Mouse (Mus musculus): ENCODE results near the gene Cobl.

Cobl gene

DNA sequence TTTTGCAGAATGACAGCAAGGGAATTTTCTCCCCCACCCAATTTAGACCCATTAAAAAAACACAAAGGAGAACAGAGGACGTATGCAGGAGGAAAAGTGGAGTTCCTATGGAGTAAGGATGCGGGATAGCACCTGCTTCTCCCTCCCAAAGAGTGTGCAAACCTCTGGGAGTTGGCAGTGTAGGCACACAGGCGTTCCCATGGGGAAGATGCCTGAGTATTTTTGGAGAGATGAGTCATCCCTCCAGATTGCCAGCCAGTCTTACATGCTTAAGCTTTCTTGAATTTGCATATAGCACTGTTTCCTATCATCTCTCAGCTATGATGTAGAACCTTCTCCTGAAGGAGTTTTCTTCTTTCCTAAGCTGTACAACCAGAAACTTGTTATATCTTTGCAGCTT is 70.6 kb downstream of the Cobl start:
- DNase-seq (ENCODE audit: extremely low spot score, low read depth, low spot score): no peak

DNA sequence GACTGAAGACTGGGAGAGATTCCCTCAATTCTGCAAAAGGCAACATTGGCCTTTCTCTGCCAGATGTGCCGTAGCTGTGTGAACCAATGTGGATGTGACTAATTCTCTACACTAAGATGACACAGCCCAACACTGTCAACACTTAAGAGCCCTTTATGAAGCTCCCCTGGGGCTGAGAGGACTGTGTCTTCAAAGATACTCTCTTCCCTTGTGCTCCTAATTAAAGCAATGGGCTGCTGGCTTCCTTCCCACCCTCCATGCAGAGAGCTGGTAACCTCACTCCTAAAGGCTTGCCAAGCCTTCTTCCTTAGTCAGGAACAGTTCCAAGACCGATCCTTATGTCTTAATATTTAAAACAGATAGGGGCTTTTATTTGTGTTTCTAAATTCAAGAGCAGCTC is 79.9 kb downstream of the Cobl start:
- DNase-seq (ENCODE audit: extremely low spot score, low read depth, low spot score): no peak

DNA sequence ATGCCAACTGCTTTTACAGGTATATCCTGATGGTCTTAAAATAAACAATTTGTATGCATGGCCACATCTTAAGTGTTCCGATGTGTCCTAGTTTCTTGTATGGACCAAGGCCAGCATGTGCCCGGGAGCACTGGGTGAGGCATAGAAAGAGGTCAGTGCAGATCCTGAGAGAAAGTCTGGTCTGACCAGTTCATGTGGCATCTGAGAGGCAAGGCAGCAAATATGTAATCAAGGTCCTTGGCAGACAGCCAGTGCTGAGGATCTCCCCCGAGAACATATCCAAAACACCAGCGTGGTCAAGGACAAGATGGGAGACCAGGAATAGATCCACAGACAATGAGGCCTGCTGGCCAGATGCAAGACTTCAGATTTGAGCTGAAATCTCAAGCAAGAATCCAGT is 81.8 kb downstream of the Cobl start:
- DNase-seq (ENCODE audit: extremely low spot score, low read depth, low spot score): no peak

DNA sequence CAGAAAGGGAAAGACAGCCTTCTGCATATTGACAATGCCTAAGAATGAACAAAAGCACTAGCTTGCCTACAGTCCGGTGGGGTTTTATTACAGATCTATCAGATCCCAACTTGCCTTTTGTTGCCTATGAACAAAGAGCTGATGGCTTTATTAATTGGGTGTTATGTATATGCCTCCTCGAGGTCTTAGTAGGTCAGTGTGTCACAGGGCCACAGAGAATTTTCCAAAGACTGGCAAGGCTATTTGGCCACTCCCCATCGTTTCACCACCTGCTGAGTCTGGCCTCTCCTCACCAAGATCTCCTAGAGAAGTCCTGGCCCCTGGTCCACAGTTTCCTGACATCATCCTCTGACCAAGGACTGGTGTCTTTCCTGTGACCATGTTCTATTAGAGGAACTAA is 83.7 kb downstream of the Cobl start:
- DNase-seq (ENCODE audit: extremely low spot score, low read depth, low spot score): no peak

DNA sequence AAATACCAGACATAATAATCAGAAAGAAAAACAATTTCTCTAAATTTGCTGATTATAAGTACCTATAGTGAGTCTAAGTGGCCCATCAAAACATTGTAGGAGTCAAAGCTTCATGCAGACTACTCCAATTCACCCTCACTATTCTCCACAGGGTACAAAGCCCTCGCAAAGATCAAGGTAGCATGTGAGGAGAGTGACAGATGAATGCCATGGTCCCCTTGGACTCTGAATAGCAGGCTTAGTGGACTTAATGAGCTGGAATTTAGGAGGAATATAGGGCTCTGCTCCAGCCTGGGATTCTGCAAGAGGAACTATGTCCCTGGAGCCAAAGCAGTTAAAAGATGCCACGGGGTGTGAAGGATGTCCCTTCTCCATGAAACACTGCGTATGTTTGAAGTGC is 88.1 kb downstream of the Cobl start:
- DNase-seq (ENCODE audit: extremely low spot score, low read depth, low spot score): no peak

DNA sequence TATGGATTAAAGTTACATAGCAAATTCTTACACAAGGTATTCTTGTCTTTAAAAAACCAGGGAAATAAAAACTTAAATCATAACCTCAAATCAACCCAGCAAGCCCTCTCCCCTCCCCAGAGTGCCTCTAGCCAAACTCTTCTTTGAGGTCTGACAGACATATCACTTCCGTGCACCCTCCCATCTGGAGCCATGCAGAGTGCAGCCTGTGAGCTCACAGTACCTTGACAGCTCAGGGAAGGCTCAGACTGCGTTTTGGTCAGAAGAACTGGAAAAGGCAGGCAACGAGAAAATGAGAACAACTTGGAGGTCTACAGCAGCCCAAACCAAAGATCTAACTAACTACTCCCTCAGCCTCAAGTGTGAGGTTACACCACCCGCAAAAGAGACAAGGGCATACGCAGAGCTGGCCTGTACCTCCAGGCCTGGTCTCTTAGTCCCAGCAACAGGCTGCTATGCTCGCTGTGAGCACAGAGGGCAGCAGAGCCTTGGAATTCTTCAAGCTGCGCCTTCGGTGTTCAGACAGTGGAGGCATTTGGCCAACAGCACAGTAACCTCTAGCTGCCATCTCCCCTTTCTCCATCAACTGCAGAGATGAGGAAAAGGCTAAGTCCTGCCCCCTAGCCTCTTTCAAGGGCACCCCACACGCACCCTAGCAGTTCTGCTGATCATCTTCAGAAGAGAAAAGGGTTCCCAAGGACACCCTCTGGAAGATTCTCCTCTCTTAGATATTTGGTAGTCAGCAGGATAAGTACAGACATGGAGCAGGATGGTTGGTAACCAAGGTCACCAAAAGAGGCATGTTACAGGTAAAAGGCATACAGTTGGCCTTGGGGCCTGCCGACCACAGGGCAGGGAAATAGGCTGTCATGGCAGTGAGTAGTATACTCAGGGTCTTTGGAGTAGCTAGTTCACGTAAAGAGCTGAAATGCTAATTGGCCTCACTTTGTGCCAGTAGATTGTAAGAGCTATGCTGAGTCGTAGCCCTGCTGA is 91.4 kb downstream of the Cobl start:
- DNase-seq (ENCODE audit: extremely low spot score, low read depth, low spot score): peak; percentile 16

DNA sequence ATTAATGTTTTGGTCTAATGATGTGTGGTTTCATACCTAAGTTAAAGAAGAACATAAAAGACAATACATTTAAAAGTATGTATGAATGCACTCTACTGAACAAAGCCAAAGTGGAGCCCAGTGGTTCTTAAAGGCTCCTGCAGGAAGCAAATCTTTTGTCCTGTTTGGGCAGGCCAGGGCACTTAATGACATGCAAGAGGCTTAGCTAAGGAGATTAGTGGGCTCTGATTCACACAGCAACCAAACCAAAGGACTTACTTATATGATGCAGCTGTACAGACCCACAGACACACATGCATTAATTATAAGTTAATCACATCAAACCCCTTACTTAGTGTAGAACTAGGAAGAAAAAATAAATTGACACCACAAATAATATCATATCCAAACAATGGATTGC is 93.8 kb downstream of the Cobl start:
- DNase-seq (ENCODE audit: extremely low spot score, low read depth, low spot score): no peak

DNA sequence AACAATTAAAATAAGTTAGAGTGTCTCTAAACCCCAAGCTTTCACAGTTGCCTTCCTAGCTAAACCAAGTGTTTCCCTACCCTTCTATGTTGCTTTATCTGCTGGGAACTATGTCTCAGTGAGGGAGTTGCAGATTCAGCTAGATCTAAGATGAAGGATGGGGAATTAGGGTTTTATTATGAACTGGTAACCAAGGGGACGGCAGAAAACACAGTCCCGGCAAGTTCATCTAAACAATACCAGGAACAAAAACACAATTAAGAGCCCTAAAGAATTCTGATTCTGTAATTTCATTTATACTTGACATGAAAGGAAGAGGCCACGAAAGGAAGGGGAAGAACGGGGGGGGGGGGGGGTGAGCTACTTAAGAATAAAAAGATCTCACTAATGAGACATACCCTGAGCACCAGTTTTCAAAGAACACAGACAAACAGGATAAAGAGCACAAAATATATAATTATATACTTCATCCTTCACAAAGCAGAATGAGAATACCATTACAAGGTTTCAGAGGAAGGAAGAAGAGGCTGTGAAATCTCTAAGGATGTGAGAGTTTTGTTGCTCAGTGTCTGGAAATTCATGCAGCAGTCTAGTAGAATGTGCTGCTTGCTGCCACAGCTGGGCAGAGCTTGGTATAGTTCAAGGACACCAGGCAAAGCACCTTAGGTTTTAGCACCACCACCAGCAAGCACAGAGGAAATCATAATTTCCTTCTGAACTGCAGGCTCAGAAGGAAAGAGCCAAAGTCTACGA is 97.2 kb downstream of the Cobl start:
- DNase-seq (ENCODE audit: extremely low spot score, low read depth, low spot score): no peak

DNA sequence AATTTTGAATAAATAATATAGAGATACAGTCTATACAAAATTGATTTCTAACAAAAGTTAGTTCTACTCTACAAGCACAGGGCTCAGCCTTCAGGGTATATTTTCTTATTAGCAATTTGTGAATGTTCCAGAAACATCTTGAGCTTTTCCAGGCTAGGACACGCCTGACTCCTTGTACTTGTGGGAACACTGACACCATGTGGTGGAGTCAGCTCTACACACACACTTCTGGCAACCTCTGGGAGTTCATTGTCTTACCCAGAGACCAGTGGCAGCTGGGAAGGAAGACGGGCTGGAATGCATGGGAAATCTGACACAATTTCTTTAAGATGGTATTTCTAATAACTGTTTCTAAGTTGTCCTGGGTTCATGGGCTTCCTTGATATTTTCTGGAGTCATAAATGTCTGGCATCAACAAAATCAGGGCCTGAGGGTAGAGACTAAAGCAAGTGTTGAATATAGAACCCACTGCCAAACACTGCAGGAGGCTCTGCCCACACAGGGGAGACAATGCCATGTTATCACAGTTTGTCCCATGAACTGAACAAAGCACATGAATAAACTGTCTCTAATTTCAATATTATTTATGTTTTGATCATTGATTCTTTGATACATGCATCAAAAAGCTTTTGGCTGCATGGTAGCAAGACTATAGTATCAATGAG is 105.3 kb downstream of the Cobl start:
- DNase-seq (ENCODE audit: extremely low spot score, low read depth, low spot score): peak; percentile 24

DNA sequence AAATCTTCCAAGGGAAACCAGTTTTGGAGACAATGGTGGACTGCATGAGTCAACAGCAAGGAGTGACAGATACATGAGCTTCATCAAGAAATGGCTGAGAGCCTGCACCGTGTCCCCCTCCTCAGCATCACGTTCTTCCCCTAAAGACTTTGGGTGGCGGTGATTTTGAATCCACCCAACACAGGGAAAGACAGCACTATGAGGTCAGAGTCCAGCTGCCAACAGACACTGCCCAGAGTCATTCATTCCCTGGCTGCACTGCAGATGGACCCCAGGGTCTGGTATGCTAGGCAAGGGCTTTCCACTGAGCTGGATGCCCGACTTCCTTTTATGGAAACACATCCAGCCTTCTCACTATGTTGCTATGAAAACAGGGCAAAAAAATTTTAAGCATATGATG is 106.2 kb downstream of the Cobl start:
- no peak for DNase-seq (ENCODE audit: extremely low spot score, low read depth, low spot score)

DNA sequence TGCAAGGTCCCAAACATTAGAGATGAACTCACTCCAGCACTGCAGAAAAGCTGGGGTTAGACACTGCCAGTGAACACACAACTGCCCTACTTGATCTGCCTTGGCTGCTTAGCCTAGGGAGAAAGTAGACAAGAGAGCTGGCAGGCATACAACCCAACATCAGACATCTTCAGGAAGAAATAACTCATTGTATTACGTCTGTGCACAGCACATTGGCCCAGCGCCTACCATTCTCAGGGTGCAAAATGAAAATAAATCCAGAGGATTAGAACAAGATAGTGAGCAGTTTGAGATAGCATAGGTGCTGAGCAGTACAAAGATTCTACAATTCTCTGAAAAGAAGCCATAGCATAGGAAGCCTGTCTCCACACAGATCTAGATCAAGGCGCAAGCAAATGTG is 109.1 kb downstream of the Cobl start:
- no peak for DNase-seq (ENCODE audit: extremely low spot score, low read depth, low spot score)

DNA sequence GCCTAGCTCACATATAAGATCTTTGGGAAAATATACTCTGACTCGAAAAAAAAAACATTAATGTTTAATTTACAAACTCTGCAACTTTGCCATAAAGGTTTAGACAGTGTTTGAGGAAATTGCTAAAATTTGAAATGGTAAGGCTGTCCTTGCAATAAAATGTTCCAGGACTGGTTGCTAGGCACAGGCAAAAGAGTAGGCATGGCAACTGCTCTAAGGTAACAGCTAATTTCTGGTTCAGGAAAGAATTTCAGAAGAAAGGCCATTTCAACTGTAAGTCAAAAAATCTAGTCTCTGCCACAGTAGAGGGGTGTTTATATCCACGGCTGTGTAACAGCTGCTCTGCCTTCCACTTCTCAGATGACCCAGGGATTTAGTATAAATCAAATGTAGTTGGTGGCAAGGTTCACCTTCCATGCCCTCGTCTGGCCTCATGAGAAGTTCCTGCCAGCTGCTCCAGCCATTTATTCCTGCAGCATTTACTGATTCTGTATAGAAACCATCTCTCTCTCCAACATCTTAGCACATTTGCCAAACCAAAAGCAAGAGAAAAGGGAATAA is 113.7 kb downstream of the Cobl start:
- no peak for DNase-seq (ENCODE audit: extremely low spot score, low read depth, low spot score)

DNA sequence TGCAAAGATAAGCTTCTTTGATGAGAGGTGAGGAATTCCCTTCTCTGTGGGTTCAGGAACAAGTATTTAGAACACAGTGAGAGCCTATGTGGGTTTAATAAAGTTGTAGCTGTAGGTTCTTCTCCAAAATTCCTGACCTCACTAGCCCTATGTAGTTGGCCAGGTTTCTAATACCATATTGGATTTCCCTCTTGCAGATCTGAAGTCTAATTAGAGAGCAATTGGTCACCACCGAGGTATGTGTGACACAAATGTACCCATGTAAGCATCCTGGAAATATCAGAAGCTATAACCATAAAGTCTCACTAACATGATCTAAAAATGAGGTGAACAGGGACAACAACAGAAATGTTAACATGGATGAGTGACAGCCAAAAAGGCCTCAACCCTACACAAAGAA is 114.7 kb downstream of the Cobl start:
- DNase-seq (ENCODE audit: extremely low spot score, low read depth, low spot score): no peak

DNA sequence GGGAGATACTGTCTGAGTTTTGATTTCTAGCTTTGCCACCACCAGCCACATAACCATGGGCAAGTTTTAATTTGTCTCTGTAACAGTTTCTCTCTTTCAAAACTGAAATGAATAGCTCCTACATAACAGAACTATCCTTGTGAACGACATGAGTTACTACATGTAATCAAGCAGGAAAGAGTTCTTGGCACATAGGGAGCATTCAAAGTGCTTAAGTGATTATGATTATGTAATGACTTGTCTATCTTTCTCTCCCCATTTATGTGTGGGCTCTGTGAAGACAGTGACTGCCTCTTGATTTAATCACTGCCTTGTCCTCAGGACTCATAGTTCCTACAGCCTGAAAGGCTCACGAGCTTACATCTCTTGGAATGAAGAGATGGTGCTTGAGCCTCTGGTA is 118.3 kb downstream of the Cobl start:
- no peak for DNase-seq (ENCODE audit: extremely low spot score, low read depth, low spot score)

DNA sequence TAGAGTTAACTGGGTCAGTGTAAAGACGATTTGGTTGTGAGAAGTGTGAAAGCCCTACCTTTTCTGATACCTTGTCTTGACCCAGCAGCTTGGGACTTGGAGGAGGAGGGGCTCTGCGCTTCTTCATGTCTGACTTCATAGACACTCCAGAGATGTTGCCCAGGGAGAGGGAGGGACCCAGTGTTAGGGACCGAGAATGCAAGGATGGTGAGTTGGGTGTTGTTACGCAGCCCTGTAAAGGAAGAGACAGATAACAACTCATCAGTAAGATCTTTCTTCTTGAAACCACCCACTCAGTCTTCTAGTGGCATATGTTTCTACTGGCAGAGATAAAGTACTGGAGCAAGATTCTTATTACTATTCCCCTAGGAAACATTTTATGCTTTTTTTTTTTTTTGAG is 121.1 kb downstream of the Cobl start:
- DNase-seq (ENCODE audit: extremely low spot score, low read depth, low spot score): no peak

DNA sequence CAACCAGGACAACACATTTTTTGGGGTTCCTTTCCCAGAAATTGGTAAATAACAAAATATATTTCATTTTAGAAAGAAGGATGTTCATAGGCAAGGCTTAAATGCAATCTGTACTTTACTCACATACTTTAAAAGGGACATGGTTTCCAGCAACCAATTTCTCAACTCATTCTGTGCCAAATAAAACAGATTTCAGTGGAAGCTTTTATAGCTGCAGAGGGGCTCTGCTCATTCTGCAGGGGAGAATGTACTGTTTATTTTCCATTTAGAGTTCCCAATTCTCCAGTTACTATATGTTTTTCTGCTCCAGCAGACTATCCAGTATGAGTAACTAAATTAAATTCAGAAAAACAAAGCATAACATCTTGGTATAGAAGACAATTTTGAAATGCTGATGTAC is 124.1 kb downstream of the Cobl start:
- DNase-seq (ENCODE audit: extremely low spot score, low read depth, low spot score): no peak

DNA sequence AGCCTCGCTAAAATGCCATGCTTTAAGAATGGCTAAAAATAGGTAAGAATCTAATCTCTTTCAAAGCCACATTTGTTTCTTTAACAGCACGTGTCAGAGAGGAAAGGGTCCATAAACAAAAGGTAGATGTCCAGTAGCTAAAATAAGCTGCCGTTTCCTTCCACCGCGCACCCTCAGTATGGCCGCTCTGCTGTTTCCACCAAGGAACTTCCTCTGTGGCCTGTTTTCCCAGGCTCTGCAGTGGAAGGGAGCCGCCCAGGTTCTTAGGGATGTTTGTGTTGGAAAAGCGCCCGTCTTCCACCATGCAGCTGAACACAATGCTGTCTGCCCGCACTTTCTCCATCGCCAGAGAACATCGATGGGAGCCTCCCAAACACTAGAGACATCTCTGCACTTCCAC is 128.6 kb downstream of the Cobl start:
- DNase-seq (ENCODE audit: extremely low spot score, low read depth, low spot score): no peak

DNA sequence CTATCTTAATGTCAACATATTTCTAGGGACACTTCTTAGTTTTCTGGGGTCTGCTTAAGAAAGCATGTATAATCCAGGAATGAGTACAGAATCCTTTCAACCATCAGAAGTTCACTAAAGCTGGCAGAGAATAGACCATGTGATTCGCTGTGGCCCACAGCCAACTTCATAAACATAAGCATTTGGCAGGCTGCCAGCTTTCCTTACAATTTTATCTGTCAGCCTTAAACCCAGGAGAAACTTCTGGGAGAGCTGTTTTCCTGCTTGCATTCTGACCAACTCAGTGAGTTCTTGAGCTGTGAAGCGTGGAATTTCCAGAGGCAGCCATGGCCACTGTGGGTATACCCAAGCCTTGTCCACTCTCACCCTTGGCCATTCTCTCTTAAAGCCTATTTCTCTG is 132.8 kb downstream of the Cobl start:
- no peak for DNase-seq (ENCODE audit: extremely low spot score, low read depth, low spot score)

DNA sequence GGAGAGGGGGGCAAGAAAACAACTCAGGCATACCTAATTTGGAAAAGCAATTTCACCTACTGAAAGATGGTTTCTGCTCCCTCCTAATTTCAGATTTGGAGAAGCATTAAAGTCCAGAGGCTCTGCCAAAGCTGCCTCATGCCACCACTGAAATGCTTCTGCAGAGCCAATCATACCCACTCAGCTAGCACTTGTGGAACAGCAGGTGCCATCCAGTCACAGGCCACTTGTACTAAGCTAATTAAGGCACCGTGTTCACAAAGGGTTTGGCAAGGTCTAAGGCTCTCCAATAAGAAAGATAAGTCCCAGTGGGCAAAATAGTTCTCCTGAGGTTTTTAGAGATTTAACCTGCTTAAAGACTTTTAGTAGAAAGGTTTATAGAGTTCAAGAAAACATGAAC is 143.3 kb downstream of the Cobl start:
- no peak for DNase-seq (ENCODE audit: extremely low spot score, low read depth, low spot score)

DNA sequence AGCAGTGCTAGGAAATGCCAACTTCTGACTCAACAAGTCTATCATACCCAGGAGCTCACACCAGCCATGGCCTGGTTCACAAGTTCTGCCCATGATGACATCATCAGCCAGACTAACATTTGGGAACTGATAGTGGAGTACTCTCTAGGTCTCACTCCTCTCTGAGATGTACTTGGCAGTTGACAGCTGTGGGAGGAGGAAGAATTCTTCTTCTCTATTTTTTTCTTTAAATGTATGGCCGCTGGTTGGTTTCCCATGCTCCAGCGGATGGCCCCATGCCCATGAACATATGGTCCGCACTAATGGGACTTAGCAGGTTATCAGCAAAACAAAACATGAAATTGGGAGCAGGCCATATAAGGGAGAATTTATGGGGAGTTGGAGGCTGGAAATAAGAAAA is 145.4 kb downstream of the Cobl start:
- no peak for DNase-seq (ENCODE audit: extremely low spot score, low read depth, low spot score)

DNA sequence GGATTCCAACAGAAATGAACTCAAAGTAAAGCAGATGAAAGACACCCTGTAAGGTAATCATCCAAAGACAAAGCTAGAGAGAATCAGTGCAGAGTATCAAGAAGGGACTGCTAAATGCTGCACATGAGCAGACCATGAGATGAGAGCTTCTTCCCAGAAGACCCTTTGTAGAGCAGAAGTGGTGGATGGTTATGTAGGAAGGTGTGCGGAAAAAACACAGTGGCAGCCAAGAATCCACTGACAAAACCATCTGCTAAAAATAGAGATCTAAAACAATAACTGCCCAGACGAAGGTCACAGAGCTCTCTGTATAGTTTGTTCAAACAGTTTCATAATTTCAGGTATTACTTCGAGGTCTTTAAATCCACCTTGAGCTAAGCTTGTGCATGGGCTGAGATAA is 149.1 kb downstream of the Cobl start:
- DNase-seq (ENCODE audit: extremely low spot score, low read depth, low spot score): no peak
